In genomic region chr13:60364778-60365672, GRCm38 (mm10) we compare ENCODE assay signal across 8 mouse cellular contexts.
DNase-seq lines count a peak whose midpoint lies in the region; ATAC-seq and TF ChIP-seq lines count a peak whose summit lies in the region.
"Had no signal": no experiment of that assay in that cellular context is flagged by ENCODE, and none has a peak within 500 bp of the region (broad histone marks: within the 10 kb centered on the region; RNA-seq: fewer than 3 reads in every experiment).

No protein-coding gene starts in this region.

- H3K9ac ChIP-seq in lung, postnatal 0 days (replicated peaks; ENCODE audit: low read depth): no peak overlapping the region
- H3K9ac ChIP-seq: liver, embryonic 13.5 days had no signal

- H3K27ac ChIP-seq in lung, postnatal 0 days (ENCODE audit: low read length): no peak overlapping the region
- H3K27ac ChIP-seq: liver, embryonic 13.5 days had no signal

- no peak for TF ChIP-seq EP300 in lung, postnatal 0 days (IDR thresholded peaks at IDR 0.05)

- no peak overlapping the region for H3K4me2 ChIP-seq in lung, postnatal 0 days (replicated peaks; ENCODE audit: low read depth, low read length)
- H3K4me2 ChIP-seq: liver, embryonic 13.5 days had no signal

- ATAC-seq in lung, postnatal 0 days: peak; percentile 70
- ATAC-seq in megakaryocyte, adult 5-6 weeks (ENCODE audit: poor library complexity, severe bottlenecking): no peak

- no peak for TF ChIP-seq CTCF in lung, postnatal 0 days (IDR thresholded peaks at IDR 0.05)

- no peaks in the 10 kb centered on the region for H3K36me3 ChIP-seq in lung, postnatal 0 days (ENCODE audit: insufficient read depth, low read length)
- H3K36me3 ChIP-seq: liver, embryonic 13.5 days had no signal

- H3K4me3 ChIP-seq in lung, postnatal 0 days (ENCODE audit: low read depth, low read length): no peak overlapping the region
- H3K4me3 ChIP-seq: liver, embryonic 13.5 days had no signal

- no peaks in the 10 kb centered on the region for H3K4me1 ChIP-seq in lung, postnatal 0 days (ENCODE audit: insufficient read depth, low read depth, low read length)
- H3K4me1 ChIP-seq: liver, embryonic 13.5 days had no signal

- DNase-seq in lung, postnatal 0 days (ENCODE audit: low spot score): peak; percentile 67
- DNase-seq in lung, postnatal 25 days (ENCODE audit: low spot score): no peak
- DNase-seq in forelimb bud, embryonic 11.5 days (ENCODE audit: low read depth, low spot score): peak; percentile 90
- DNase-seq in kidney, postnatal 14 days: peak; percentile 53
- DNase-seq in yolk sac, embryonic 10.5 days (ENCODE audit: low spot score): peak; percentile 17
- DNase-seq in thymus, postnatal 25 days: no peak
- DNase-seq: liver, embryonic 13.5 days had no signal

- WGBS in lung, postnatal 0 days: 41% methylated on average over 13 of the region's 13 CpGs

- no peaks in the 10 kb centered on the region for H3K9me3 ChIP-seq in lung, postnatal 0 days (ENCODE audit: low read length)
- H3K9me3 ChIP-seq: liver, embryonic 13.5 days had no signal

- H3K27me3 ChIP-seq in lung, postnatal 0 days (replicated peaks; ENCODE audit: insufficient read depth, low read length): no peaks in the 10 kb centered on the region
- H3K27me3 ChIP-seq: liver, embryonic 13.5 days had no signal

Comparison
In these comparisons a context has a peak if more than half of its experiments do, and no peak if none do; other contexts are left out.
1. DNase-seq: peak in lung, postnatal 0 days (single experiment), forelimb bud, embryonic 11.5 days (single experiment), kidney, postnatal 14 days (single experiment) and yolk sac, embryonic 10.5 days (single experiment); none in lung, postnatal 25 days (single experiment) and thymus, postnatal 25 days (single experiment).